Mouse (Mus musculus) E14TG2a.4 (cell line): ENCODE measurements around the gene Atg4b.

Experiments used
- CTCF ChIP-seq: conservative IDR thresholded peaks from 2 replicates; pipeline ENCODE4 v1.5.1; 2014; ENCODE audit warnings: low read length
- NANOG ChIP-seq: IDR thresholded peaks from 2 replicates; pipeline ENCODE4 v1.6.1; 2014; ENCODE audit warnings: borderline replicate concordance, low read length, mixed read lengths
- POU5F1 ChIP-seq: IDR thresholded peaks from 2 replicates; pipeline ENCODE4 v1.6.1; 2014; ENCODE audit warnings: low read length, borderline replicate concordance

DNA sequence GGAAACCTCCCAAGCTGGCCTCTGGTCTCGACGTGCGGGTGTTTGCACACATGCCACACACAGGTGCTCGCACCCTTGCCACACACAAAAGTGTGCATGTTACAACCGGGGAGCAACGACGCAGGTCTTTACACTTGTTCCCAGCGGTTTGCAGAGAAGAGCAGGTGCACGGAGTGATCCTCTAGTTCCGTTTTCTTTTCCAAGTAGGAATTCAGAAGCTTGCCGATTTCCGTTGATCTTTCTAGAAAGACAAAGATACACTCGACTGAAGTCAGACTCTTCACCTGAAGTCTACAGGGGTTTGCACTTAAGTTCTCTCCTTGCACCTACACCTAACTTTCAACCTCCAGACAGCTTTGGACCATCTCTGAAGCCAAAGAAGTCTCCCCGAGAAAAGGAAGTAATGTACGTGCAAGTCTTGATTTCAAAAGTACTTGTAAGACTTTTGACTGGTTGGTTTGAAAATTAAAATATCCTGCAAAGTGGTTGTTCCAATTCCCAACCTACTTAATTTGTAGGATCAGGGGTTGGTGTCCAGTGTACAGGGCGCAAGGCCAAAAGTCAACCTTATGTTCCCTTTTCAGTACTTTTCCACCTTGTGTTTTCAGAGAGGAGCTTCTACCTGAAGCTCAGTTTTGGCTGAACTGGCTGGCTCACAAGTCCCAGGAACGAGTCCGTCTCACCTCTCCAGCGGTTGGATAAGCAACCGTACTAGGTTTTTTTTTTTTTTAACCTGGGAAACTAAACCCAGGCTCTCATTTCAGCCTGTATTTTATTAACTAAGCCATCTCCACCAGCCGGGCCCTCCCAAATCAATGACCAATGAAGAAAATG, 49.6 kb downstream of the Atg4b start:
- TF ChIP-seq CTCF (no peak), NANOG (no peak), POU5F1 (no peak)
